Mouse (Mus musculus) liver, adult 2 months (tissue): Measurements from ENCODE around the gene Tppp2. TPM values are rescaled to one million over a fixed set of nuclear protein-coding genes. Genes with fewer than 3 reads are reported as not detected.

Experiments
- DNase-seq: peaks from one replicate; pipeline ENCODE4 v3.0.0-alpha.2; 2011; ENCODE audit warnings: low read depth, low spot score; ENCODE audit errors: extremely low read depth
- H3K27ac ChIP-seq: fragments of 200-500 bp; replicated peaks from 2 replicates; pipeline ENCODE4 v1.5.1; 2012; ENCODE audit warnings: low read depth, mild to moderate bottlenecking, control low read depth, inconsistent platforms, low read length; ENCODE audit not compliant: insufficient read depth
- H3K27me3 ChIP-seq: fragments of 200-500 bp; 2 replicates; pipeline ENCODE4 v1.6.1; 2012; ENCODE audit warnings: mild to moderate bottlenecking, moderate library complexity, low read length, inconsistent platforms; ENCODE audit not compliant: control insufficient read depth, insufficient read depth
- H3K36me3 ChIP-seq: fragments of 200-500 bp; 2 replicates; pipeline ENCODE4 v1.6.1; 2012; ENCODE audit warnings: low read length, inconsistent platforms; ENCODE audit not compliant: control insufficient read depth, insufficient read depth
- H3K4me1 ChIP-seq: fragments of 200-500 bp; 2 replicates; pipeline ENCODE4 v1.6.1; 2011; ENCODE audit warnings: low read length; ENCODE audit not compliant: control insufficient read depth, insufficient read depth
- H3K4me3 ChIP-seq: fragments of 200-500 bp; 2 replicates; pipeline ENCODE4 v1.5.1; 2011; ENCODE audit warnings: low read depth, mild to moderate bottlenecking, control low read depth, low read length, moderate library complexity; ENCODE audit not compliant: insufficient read depth
- H3K79me2 ChIP-seq: fragments of 200-500 bp; 2 replicates; pipeline ENCODE4 v1.6.1; 2012; ENCODE audit warnings: inconsistent platforms, mild to moderate bottlenecking, low read length, moderate library complexity; ENCODE audit not compliant: control insufficient read depth, insufficient read depth
- H3K9ac ChIP-seq: fragments of 200-500 bp; 2 replicates; pipeline ENCODE4 v1.6.1; 2012; ENCODE audit warnings: low read depth, mild to moderate bottlenecking, control low read depth, inconsistent platforms, low read length
- CTCF ChIP-seq: fragments of 200-500 bp; IDR thresholded peaks from 2 replicates; pipeline ENCODE4 v1.5.1; 2011; ENCODE audit warnings: low read depth, low read length, control low read depth
- POLR2A ChIP-seq: fragments of 200-500 bp; IDR thresholded peaks from 2 replicates; pipeline ENCODE4 v1.6.1; 2011; ENCODE audit warnings: low read length, control low read depth; ENCODE audit not compliant: insufficient read depth; ENCODE audit errors: extremely low read depth
- WGBS: fragments of 180-500 bp; shearing (Covaris S2); methylation state at CpG from one replicate; pipeline ENCODE4 v1.1.7; 2018; 5-methylcytosine and 5-hydroxymethylcytosine counted together
- polyA plus RNA-seq: library from polyadenylated mRNA; depleted of rRNA; stranded (reverse); fragments of >200 nt; gene quantifications from 2 replicates; pipeline ENCODE4 v1.2.3, GENCODE M21; 2012; rRNA removed
- total RNA-seq: library from RNA; depleted of rRNA; stranded (reverse); fragments of >200 nt; gene quantifications from 2 replicates; pipeline ENCODE4 v1.2.3, GENCODE M21; 2014; rRNA removed

Gene Tppp2
- total and polyA plus RNA-seq, 2 experiments = not detected

DNA sequence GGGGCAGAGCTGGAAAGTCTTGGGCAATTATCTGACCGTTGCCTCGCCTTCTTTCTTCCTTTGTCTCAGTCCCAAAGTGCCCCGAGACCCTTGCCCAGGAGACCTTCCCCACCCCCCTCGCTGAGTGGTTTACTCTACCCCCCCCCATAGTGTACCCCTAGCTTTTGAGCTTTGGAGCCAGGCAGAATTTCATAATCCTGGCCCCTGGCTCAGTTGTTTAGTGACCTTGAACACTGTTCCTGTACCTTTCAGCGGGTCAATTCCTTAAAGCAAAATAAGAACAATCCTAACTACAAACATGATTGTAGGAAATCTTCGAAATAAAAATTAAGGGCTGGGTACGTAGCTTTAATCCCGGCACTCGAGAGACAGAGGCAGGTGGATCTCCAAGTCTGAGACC is 23.4 kb downstream of the Tppp2 start:
- Histone ChIP-seq H3K4me1 (peaks cover 19% of the 10 kb centered on the region), H3K27ac (peak overlapping the region; percentile 99), H3K4me3 (peak overlapping the region; percentile 42), H3K36me3 (peaks cover 3% of the 10 kb centered on the region; the same call in 1 of the 2 replicates), H3K79me2 (no peaks in the 10 kb centered on the region), H3K9ac (peak overlapping the region; percentile 74), H3K27me3 (no peaks in the 10 kb centered on the region)
- WGBS = 9% methylated on average over 9 of the region's 9 CpGs
- TF ChIP-seq POLR2A (no peak), CTCF (no peak)
- DNase-seq = peak; percentile 88

DNA sequence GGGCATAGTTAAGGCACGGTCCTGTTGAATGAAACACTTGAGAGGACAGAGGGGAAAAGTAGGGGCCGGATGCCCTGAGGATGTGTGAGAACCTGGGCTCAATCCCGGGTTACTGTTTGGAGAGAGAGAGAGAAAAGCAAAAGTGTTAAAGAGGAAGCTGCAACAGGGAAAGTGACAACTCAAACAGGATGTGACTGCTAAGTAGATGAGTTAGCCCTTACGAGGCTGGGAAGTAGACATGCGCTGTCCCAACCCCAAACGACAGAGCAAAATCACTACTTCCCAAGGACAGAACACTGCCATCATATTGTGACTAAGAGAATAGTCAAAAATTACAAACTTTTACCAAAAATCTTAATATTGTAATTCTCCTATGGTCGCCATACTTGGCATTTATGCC is 24.0 kb downstream of the Tppp2 start:
- H3K27ac ChIP-seq = peak overlapping the region; percentile 98
- TF ChIP-seq CTCF (no peak), POLR2A (no peak)
- WGBS = 26% methylated on average over 7 of the region's 7 CpGs

DNA sequence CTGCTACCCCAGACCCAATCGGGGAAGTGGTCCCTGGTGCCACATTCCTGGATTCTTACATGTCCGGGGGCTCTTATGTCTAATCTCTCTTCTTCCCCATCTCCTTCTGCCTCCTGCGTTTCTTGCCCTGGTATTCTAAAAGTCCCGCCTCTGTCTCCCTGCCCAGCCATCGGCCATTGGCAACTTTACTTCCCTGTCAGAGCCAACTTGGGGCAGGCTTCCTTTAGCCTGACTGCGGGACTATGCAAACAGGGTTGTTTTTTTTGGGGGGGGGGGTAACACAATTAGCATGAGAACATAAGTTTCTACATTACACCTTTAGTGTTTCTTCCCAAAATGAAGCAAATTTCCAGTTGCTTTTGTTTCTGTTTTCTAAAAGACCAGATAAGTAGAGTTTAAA is 25.1 kb downstream of the Tppp2 start:
- DNase-seq = peak; percentile 71
- 33% methylated on average over 6 of the region's 6 CpGs for WGBS

More for the DNA sequence above, 24.0 kb downstream of the Tppp2 start:
- Histone ChIP-seq H3K27me3 (no peaks in the 10 kb centered on the region), H3K36me3 (peaks cover 3% of the 10 kb centered on the region; the same call in 1 of the 2 replicates), H3K4me1 (peaks cover 19% of the 10 kb centered on the region), H3K4me3 (no peak overlapping the region; the same call in 1 of the 2 replicates), H3K9ac (peak overlapping the region; percentile 74), H3K79me2 (no peaks in the 10 kb centered on the region)
- DNase-seq = peak; percentile 72

DNA sequence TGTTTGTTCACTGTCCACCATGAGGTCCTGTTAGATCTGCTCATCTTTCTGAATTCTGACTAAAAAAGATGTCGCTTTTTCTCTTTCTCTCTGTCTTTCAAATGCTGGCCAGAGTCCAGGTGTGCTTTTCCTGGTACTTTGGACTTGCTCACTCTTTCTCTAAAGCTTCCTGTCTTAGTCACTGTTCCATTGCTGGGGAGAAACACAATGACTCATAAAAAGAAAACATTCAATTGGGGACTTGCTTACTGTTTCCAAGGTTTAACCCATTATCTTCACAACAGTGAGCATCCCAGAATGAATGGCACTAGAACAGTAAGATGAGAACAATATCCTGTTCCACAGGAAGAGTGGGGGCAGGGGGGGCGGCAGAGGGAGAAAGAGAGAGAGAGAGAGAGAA is 42.1 kb downstream of the Tppp2 start:
- TF ChIP-seq POLR2A = no peak
- TF ChIP-seq CTCF = no peak
- Histone ChIP-seq H3K9ac (no peak overlapping the region), H3K27ac (no peak overlapping the region), H3K79me2 (no peaks in the 10 kb centered on the region), H3K4me1 (no peaks in the 10 kb centered on the region), H3K27me3 (no peaks in the 10 kb centered on the region), H3K4me3 (no peak overlapping the region), H3K36me3 (no peaks in the 10 kb centered on the region)
- DNase-seq = no peak
- 60% methylated on average over 2 of the region's 2 CpGs for WGBS

More for the DNA sequence above, 25.1 kb downstream of the Tppp2 start:
- Histone ChIP-seq H3K79me2 (no peaks in the 10 kb centered on the region), H3K27me3 (no peaks in the 10 kb centered on the region), H3K9ac (peak overlapping the region; percentile 21; the same call in 1 of the 2 replicates), H3K27ac (peak overlapping the region; percentile 98), H3K4me3 (no peak overlapping the region), H3K36me3 (peaks cover 3% of the 10 kb centered on the region; the same call in 1 of the 2 replicates), H3K4me1 (peaks cover 19% of the 10 kb centered on the region)
- TF ChIP-seq POLR2A = no peak
- TF ChIP-seq CTCF = no peak

DNA sequence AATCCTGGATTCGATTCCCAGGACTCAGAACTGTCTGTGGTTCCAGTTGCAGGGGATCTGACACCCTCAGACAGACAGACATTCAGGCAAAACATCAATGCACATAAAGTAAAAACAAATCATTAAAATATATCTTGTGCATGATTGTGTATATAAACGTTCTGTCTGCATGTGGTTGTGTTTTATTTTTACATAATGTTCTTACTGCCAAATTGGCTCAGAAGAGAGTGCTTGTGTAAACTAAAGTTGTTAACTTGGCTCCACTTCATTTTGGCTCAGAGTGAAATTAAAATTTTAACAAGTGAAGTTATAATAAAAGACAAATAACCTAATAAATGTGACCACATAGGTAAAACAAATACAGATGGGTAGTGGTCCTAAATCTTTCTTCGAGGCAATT is 49.2 kb downstream of the Tppp2 start:
- no peak for TF ChIP-seq CTCF
- TF ChIP-seq POLR2A = no peak
- H3K4me3 ChIP-seq = no peak overlapping the region
- H3K9ac ChIP-seq = no peak overlapping the region
- no peaks in the 10 kb centered on the region for H3K4me1 ChIP-seq
- peak; percentile 57 for DNase-seq
- 46% methylated on average over 3 of the region's 3 CpGs for WGBS
- H3K79me2 ChIP-seq = no peaks in the 10 kb centered on the region
- no peaks in the 10 kb centered on the region for H3K36me3 ChIP-seq
- no peaks in the 10 kb centered on the region for H3K27me3 ChIP-seq
- H3K27ac ChIP-seq = no peak overlapping the region

Other genes starting within 250 kb of the Tppp2 start
- not detected in 2 replicates for gene Gm17079, start 223.0 kb upstream of the Tppp2 start, total RNA-seq
- gene Gm17079, start 223.0 kb upstream of the Tppp2 start, polyA plus RNA-seq = not detected in 2 replicates
- not detected in 2 replicates for gene Gm5800, start 201.2 kb upstream of the Tppp2 start, total RNA-seq
- gene Gm5800, start 201.2 kb upstream of the Tppp2 start, polyA plus RNA-seq = not detected in 2 replicates
- gene Ang4, start 144.8 kb upstream of the Tppp2 start, total RNA-seq = not detected in 2 replicates
- not detected in 2 replicates for gene Ang4, start 144.8 kb upstream of the Tppp2 start, polyA plus RNA-seq
- gene AY358078, start 118.4 kb upstream of the Tppp2 start, total RNA-seq = not detected in 2 replicates
- gene AY358078, start 118.4 kb upstream of the Tppp2 start, polyA plus RNA-seq = not detected in 2 replicates
- not detected in 2 replicates for gene Ear6, start 64.7 kb upstream of the Tppp2 start, total RNA-seq
- gene Ear6, start 64.7 kb upstream of the Tppp2 start, polyA plus RNA-seq = not detected in 2 replicates
- 14.0 and 23.2 TPM in 2 replicates for gene Mettl17, start 33.6 kb upstream of the Tppp2 start, total RNA-seq
- 18.2 and 21.0 TPM in 2 replicates for gene Mettl17, start 33.6 kb upstream of the Tppp2 start, polyA plus RNA-seq
- gene Slc39a2, start 25.5 kb upstream of the Tppp2 start, total RNA-seq = 0.65 and 1.4 TPM in 2 replicates
- 1.1 and 1.8 TPM in 2 replicates for gene Slc39a2, start 25.5 kb upstream of the Tppp2 start, polyA plus RNA-seq
- gene Ndrg2, start 4.3 kb upstream of the Tppp2 start, total RNA-seq = 1,230 and 1,535 TPM in 2 replicates
- gene Ndrg2, start 4.3 kb upstream of the Tppp2 start, polyA plus RNA-seq = 1,907 and 2,831 TPM in 2 replicates
- gene Rnase13, start 4.3 kb downstream of the Tppp2 start, total RNA-seq = not detected in 2 replicates
- gene Rnase13, start 4.3 kb downstream of the Tppp2 start, polyA plus RNA-seq = 0.22 and 0.24 TPM in 2 replicates
- gene Arhgef40, start 66.3 kb downstream of the Tppp2 start, total RNA-seq = 6.1 and 9.5 TPM in 2 replicates
- 12.5 and 16.1 TPM in 2 replicates for gene Arhgef40, start 66.3 kb downstream of the Tppp2 start, polyA plus RNA-seq
- not detected in 2 replicates for gene Tmem253, start 97.2 kb downstream of the Tppp2 start, total RNA-seq
- 0.11 TPM in 1 of 2 replicates, not detected in the other for gene Tmem253, start 97.2 kb downstream of the Tppp2 start, polyA plus RNA-seq
- gene Zfp219, start 102.3 kb downstream of the Tppp2 start, total RNA-seq = 8.9 and 12.6 TPM in 2 replicates
- 27.8 and 31.4 TPM in 2 replicates for gene Zfp219, start 102.3 kb downstream of the Tppp2 start, polyA plus RNA-seq
- not detected in 2 replicates for gene Olfr221, start 124.0 kb downstream of the Tppp2 start, total RNA-seq
- gene Olfr221, start 124.0 kb downstream of the Tppp2 start, polyA plus RNA-seq = not detected in 2 replicates
- 77.5 and 84.4 TPM in 2 replicates for gene Hnrnpc, start 185.6 kb downstream of the Tppp2 start, total RNA-seq
- gene Hnrnpc, start 185.6 kb downstream of the Tppp2 start, polyA plus RNA-seq = 50.8 and 55.8 TPM in 2 replicates
- 0.55 and 1.2 TPM in 2 replicates for gene Rpgrip1, start 192.3 kb downstream of the Tppp2 start, total RNA-seq
- 0.35 and 0.50 TPM in 2 replicates for gene Rpgrip1, start 192.3 kb downstream of the Tppp2 start, polyA plus RNA-seq